Mouse (Mus musculus): ENCODE measurements at regions not wholly inside any gene's neighbourhood (a gene's known extent, or its start where the extent isn't known, plus 50 kb on each side); places are given as distances from the start of the nearest gene placed in this dataset.

GRCm38 (mm10) chr5:64463570-64463969 is 307.5 kb downstream of the Tbc1d1 start:
- ATAC-seq (ENCODE audit: low read depth) (no peak), DNase-seq (no peak)
- Histone ChIP-seq H3K9ac (no peak overlapping the region), H3K27me3 (peaks cover 29% of the 10 kb centered on the region), H3K36me3 (no peaks in the 10 kb centered on the region), H3K4me3 (replicated peaks) (no peak overlapping the region), H3K4me1 (replicated peaks) (no peaks in the 10 kb centered on the region), H3K27ac (no peak overlapping the region), H3K9me3 (replicated peaks) (no peaks in the 10 kb centered on the region), H3K4me2 (no peak overlapping the region)
- 57% methylated on average over 5 of the region's 5 CpGs for WGBS (ENCODE audit: insufficient replicate concordance)

GRCm38 (mm10) chr5:64466320-64466719 is 310.2 kb downstream of the Tbc1d1 start:
- no peaks in the 10 kb centered on the region for H3K9me3 ChIP-seq (replicated peaks)
- no peaks in the 10 kb centered on the region for H3K36me3 ChIP-seq
- no peak overlapping the region for H3K4me3 ChIP-seq (replicated peaks)
- H3K9ac ChIP-seq = no peak overlapping the region
- ATAC-seq (ENCODE audit: low read depth) (no peak), DNase-seq (no peak)
- 83% methylated on average over 3 of the region's 3 CpGs for WGBS (ENCODE audit: insufficient replicate concordance)
- H3K27ac ChIP-seq = no peak overlapping the region
- H3K4me1 ChIP-seq (replicated peaks) = no peaks in the 10 kb centered on the region
- peaks cover 29% of the 10 kb centered on the region for H3K27me3 ChIP-seq
- H3K4me2 ChIP-seq = no peak overlapping the region

- Histone ChIP-seq H3K4me1 (replicated peaks) (0 out of 2 replicates have a peak, but pooled peaks cover 8% of the 10 kb centered on the region), H3K4me2 (no peak overlapping the region), H3K4me3 (replicated peaks) (no peak overlapping the region), H3K27ac (no peak overlapping the region), H3K9ac (no peak overlapping the region), H3K36me3 (no peaks in the 10 kb centered on the region), H3K9me3 (replicated peaks) (no peaks in the 10 kb centered on the region), H3K27me3 (peaks cover 14% of the 10 kb centered on the region)
- WGBS (ENCODE audit: insufficient replicate concordance) = 70% methylated on average over 3 of the region's 3 CpGs
- no peak for DNase-seq
- ATAC-seq (ENCODE audit: low read depth) = no peak
These were observed 311.8 kb downstream of the Tbc1d1 start for GRCm38 (mm10) chr5:64467856-64468255.

GRCm38 (mm10) chr5:64468307-64468706 is 312.2 kb downstream of the Tbc1d1 start:
- peaks cover 12% of the 10 kb centered on the region for H3K27me3 ChIP-seq
- no peak overlapping the region for H3K4me2 ChIP-seq
- no peaks in the 10 kb centered on the region for H3K36me3 ChIP-seq
- H3K9ac ChIP-seq = no peak overlapping the region
- H3K4me1 ChIP-seq (replicated peaks) = 0 out of 2 replicates have a peak, but pooled peaks cover 8% of the 10 kb centered on the region
- no peak overlapping the region for H3K27ac ChIP-seq
- WGBS (ENCODE audit: insufficient replicate concordance) = 64% methylated on average over 7 of the region's 7 CpGs
- DNase-seq (no peak), ATAC-seq (ENCODE audit: low read depth) (no peak)
- H3K4me3 ChIP-seq (replicated peaks) = no peak overlapping the region
- H3K9me3 ChIP-seq (replicated peaks) = no peaks in the 10 kb centered on the region

- 0 out of 2 replicates have a peak, but pooled peaks cover 8% of the 10 kb centered on the region for H3K4me1 ChIP-seq (replicated peaks)
- ATAC-seq (ENCODE audit: low read depth) = no peak
- WGBS (ENCODE audit: insufficient replicate concordance) = 22% methylated on average over 3 of the region's 3 CpGs
These were observed 315.9 kb downstream of the Tbc1d1 start for GRCm38 (mm10) chr5:64472008-64472407.

GRCm38 (mm10) chr5:64472415-64472814 is 316.3 kb downstream of the Tbc1d1 start:
- no peak overlapping the region for H3K4me2 ChIP-seq
- H3K27ac ChIP-seq = no peak overlapping the region
- no peaks in the 10 kb centered on the region for H3K9me3 ChIP-seq (replicated peaks)
- 0 out of 2 replicates have a peak, but pooled peaks cover 8% of the 10 kb centered on the region for H3K4me1 ChIP-seq (replicated peaks)
- ATAC-seq (ENCODE audit: low read depth) = no peak
- no peaks in the 10 kb centered on the region; the same call in 1 of the 2 replicates for H3K27me3 ChIP-seq
- H3K4me3 ChIP-seq (replicated peaks) = no peak overlapping the region
- H3K36me3 ChIP-seq = no peaks in the 10 kb centered on the region
- no peak overlapping the region for H3K9ac ChIP-seq
- no peak for DNase-seq
- 44% methylated on average over 10 of the region's 10 CpGs for WGBS (ENCODE audit: insufficient replicate concordance)

More at GRCm38 (mm10) chr5:64472008-64472407, 315.9 kb downstream of the Tbc1d1 start:
- Histone ChIP-seq H3K27me3 (no peaks in the 10 kb centered on the region; the same call in 1 of the 2 replicates), H3K4me3 (replicated peaks) (no peak overlapping the region), H3K36me3 (no peaks in the 10 kb centered on the region), H3K9ac (no peak overlapping the region), H3K4me2 (no peak overlapping the region), H3K9me3 (replicated peaks) (no peaks in the 10 kb centered on the region), H3K27ac (no peak overlapping the region)
- DNase-seq = no peak

GRCm38 (mm10) chr5:64474868-64475267 is 318.8 kb downstream of the Tbc1d1 start:
- no peak for DNase-seq
- Histone ChIP-seq H3K27ac (no peak overlapping the region), H3K36me3 (no peaks in the 10 kb centered on the region), H3K27me3 (no peaks in the 10 kb centered on the region; the same call in 1 of the 2 replicates), H3K9me3 (replicated peaks) (no peaks in the 10 kb centered on the region), H3K4me2 (no peak overlapping the region), H3K9ac (no peak overlapping the region), H3K4me1 (replicated peaks) (peaks cover 8% of the 10 kb centered on the region; the same call in 1 of the 2 replicates), H3K4me3 (replicated peaks) (no peak overlapping the region)
- 67% methylated on average over 1 of the region's 1 CpGs for WGBS (ENCODE audit: insufficient replicate concordance)
- no peak for ATAC-seq (ENCODE audit: low read depth)

GRCm38 (mm10) chr5:64475736-64476519 is 319.8 kb downstream of the Tbc1d1 start:
- ATAC-seq (ENCODE audit: low read depth) (no peak), DNase-seq (no peak)
- H3K4me3 ChIP-seq (replicated peaks) = no peak overlapping the region
- H3K36me3 ChIP-seq = no peaks in the 10 kb centered on the region
- H3K9ac ChIP-seq = no peak overlapping the region
- WGBS (ENCODE audit: insufficient replicate concordance) = 66% methylated on average over 8 of the region's 8 CpGs
- peaks cover 8% of the 10 kb centered on the region; the same call in 1 of the 2 replicates for H3K4me1 ChIP-seq (replicated peaks)
- no peak overlapping the region for H3K27ac ChIP-seq
- no peaks in the 10 kb centered on the region; the same call in 1 of the 2 replicates for H3K27me3 ChIP-seq
- no peaks in the 10 kb centered on the region for H3K9me3 ChIP-seq (replicated peaks)
- no peak overlapping the region for H3K4me2 ChIP-seq

GRCm38 (mm10) chr5:64476641-64477369 is 320.7 kb downstream of the Tbc1d1 start:
- H3K9ac ChIP-seq = no peak overlapping the region
- ATAC-seq (ENCODE audit: low read depth) (no peak), DNase-seq (no peak)
- H3K9me3 ChIP-seq (replicated peaks) = no peaks in the 10 kb centered on the region
- H3K27ac ChIP-seq = no peak overlapping the region
- H3K4me3 ChIP-seq (replicated peaks) = no peak overlapping the region
- H3K36me3 ChIP-seq = no peaks in the 10 kb centered on the region
- 71% methylated on average over 11 of the region's 11 CpGs for WGBS (ENCODE audit: insufficient replicate concordance)
- no peaks in the 10 kb centered on the region; the same call in 1 of the 2 replicates for H3K27me3 ChIP-seq
- no peak overlapping the region for H3K4me2 ChIP-seq
- peaks cover 8% of the 10 kb centered on the region; the same call in 1 of the 2 replicates for H3K4me1 ChIP-seq (replicated peaks)

- no peak overlapping the region for H3K4me2 ChIP-seq
- H3K4me1 ChIP-seq (replicated peaks) = no peaks in the 10 kb centered on the region; the same call in 1 of the 2 replicates
- no peaks in the 10 kb centered on the region for H3K9me3 ChIP-seq (replicated peaks)
- no peak overlapping the region for H3K27ac ChIP-seq
- no peak for DNase-seq
- H3K4me3 ChIP-seq (replicated peaks) = no peak overlapping the region
- H3K27me3 ChIP-seq = no peaks in the 10 kb centered on the region; the same call in 1 of the 2 replicates
- no peaks in the 10 kb centered on the region for H3K36me3 ChIP-seq
- 78% methylated on average over 13 of the region's 13 CpGs for WGBS (ENCODE audit: insufficient replicate concordance)
- no peak overlapping the region for H3K9ac ChIP-seq
- no peak for ATAC-seq (ENCODE audit: low read depth)
These were observed 322.0 kb downstream of the Tbc1d1 start for GRCm38 (mm10) chr5:64478143-64478542.

GRCm38 (mm10) chr5:64478599-64479214 is 322.6 kb downstream of the Tbc1d1 start:
- DNase-seq = no peak
- H3K4me1 ChIP-seq (replicated peaks) = no peaks in the 10 kb centered on the region; the same call in 1 of the 2 replicates
- no peak overlapping the region for H3K4me3 ChIP-seq (replicated peaks)
- no peaks in the 10 kb centered on the region for H3K9me3 ChIP-seq (replicated peaks)
- no peaks in the 10 kb centered on the region for H3K27me3 ChIP-seq
- no peak overlapping the region for H3K9ac ChIP-seq
- no peaks in the 10 kb centered on the region for H3K36me3 ChIP-seq
- no peak for ATAC-seq (ENCODE audit: low read depth)
- H3K27ac ChIP-seq = no peak overlapping the region
- WGBS (ENCODE audit: insufficient replicate concordance) = 70% methylated on average over 10 of the region's 10 CpGs
- H3K4me2 ChIP-seq = no peak overlapping the region

Data from liver, embryonic 13.5 days (tissue).